Mouse (Mus musculus): ENCODE results near the gene Mlip.

The Mlip gene

GRCm38 (mm10) chr9:77353942-77354341 is 1.2 kb upstream of the Mlip start:
- in situ Hi-C loops (cut with MboI; ENCODE audit: low sequenced_read_pairs), result no loop called here

DNA sequence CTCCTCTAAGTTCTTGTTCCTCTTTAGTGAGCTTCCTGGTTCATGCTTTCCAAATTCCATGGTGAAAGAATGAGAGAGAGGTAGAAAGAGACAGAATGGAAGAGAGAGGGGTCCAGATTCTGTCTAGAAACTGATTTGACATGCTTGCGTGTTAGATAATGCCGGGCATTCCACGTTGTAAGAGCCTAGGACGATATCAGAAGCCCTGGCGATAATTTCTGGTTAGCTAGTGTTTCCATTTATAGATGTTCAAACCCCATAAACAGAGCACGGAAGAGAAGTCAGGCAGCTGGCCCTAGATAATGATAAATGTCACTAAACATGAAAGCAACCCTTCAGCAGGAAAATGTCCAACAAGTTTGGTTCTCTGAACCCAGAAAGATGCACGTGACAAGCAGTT is 5.1 kb downstream of the Mlip start:
- in situ Hi-C loops (cut with MboI; ENCODE audit: low sequenced_read_pairs), result no loop called here

- in situ Hi-C loops (cut with MboI; ENCODE audit: low sequenced_read_pairs), result no loop called here
Observed at GRCm38 (mm10) chr9:77344318-77344717, 8.5 kb downstream of the Mlip start.

DNA sequence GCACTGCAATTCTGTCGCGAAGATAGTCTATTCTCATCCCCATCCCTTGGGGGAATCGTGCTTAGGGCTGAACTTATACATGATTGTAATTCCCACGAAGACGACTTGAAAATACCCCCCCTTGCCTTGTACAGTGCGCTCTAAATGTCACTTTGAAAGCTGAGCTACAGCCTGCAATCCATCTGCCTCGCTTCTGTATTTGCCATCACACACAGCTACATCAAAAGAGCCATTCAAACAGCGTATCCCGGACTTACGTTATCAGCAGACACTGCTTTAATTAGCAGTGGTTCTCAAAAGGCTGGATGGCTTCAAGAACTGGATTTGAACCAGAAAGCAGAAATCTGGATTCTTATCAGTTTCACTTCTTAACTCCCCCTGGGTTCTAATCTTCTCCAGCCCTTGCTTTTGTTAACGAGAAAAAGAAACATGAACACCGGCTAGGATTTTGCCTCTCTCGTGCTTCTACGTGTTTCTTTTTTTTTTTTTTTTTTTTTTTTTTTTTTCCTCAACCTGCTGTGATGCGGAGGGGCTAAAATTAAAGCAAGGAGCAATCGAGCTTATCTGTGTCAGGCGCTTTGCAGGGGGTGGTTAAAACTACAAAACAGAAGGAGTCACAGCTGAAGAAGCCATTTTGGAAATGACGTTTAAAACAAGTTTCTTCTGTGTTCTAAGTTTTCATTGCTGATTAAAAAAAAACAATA is 12.5 kb downstream of the Mlip start:
- in situ Hi-C loops (cut with MboI; ENCODE audit: low sequenced_read_pairs), result no loop called here

- in situ Hi-C loops (cut with MboI; ENCODE audit: low sequenced_read_pairs), result no loop called here
Observed at GRCm38 (mm10) chr9:77339571-77340148, 13.1 kb downstream of the Mlip start.

GRCm38 (mm10) chr9:77335370-77335769 is 17.4 kb downstream of the Mlip start:
- in situ Hi-C loops (cut with MboI; ENCODE audit: low sequenced_read_pairs), result no loop called here

- in situ Hi-C loops (cut with MboI; ENCODE audit: low sequenced_read_pairs), result no loop called here
Observed at GRCm38 (mm10) chr9:77318346-77318745, 34.4 kb downstream of the Mlip start.

DNA sequence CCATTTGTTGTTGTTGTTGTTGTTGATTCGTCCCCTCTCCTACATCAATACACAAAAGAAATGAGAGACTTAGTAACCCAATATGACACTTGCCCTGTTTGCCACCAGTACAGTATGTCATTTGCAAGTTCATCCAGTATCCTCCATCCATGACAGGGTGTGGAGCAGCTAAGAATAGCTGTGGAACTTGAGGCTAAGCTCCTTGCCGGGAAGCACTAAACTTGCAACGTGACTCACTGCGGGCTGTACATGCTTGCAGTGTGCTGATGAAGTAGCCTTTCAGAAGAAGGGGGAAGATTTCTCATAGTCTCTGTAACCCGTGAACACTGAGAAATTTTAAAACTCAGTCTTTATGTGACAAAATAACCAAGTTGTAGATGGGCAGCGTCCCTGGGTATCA is 42.2 kb downstream of the Mlip start:
- in situ Hi-C loops (cut with MboI; ENCODE audit: low sequenced_read_pairs), result no loop called here

- in situ Hi-C loops (cut with MboI; ENCODE audit: low sequenced_read_pairs), result no loop called here
Observed at GRCm38 (mm10) chr9:77305417-77305816, 47.4 kb downstream of the Mlip start.

DNA sequence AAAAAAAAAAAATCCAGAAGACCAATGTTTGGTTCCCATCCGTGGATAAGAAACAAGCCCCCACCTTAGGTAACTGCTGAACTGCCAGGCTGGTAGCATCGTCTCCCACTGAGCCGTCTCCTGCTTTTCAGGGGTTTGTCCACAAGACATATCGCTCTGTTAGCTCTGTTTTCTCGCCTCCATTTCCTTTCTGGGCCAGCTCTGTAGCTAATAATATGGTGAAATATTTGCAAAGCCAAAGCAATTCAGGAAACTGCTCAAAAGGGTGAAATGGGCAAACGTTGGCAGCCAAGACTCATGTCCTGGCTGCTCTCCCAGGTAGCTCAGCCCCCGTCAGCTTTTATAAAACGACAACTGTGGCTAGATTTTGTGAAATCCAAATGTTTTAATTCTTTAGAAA is 50.4 kb downstream of the Mlip start:
- in situ Hi-C loops (cut with MboI; ENCODE audit: low sequenced_read_pairs), result no loop called here

GRCm38 (mm10) chr9:77287958-77288357 is 64.8 kb downstream of the Mlip start:
- in situ Hi-C loops (cut with MboI; ENCODE audit: low sequenced_read_pairs), result no loop called here

GRCm38 (mm10) chr9:77279371-77279770 is 73.4 kb downstream of the Mlip start:
- in situ Hi-C loops (cut with MboI; ENCODE audit: low sequenced_read_pairs), result no loop called here

DNA sequence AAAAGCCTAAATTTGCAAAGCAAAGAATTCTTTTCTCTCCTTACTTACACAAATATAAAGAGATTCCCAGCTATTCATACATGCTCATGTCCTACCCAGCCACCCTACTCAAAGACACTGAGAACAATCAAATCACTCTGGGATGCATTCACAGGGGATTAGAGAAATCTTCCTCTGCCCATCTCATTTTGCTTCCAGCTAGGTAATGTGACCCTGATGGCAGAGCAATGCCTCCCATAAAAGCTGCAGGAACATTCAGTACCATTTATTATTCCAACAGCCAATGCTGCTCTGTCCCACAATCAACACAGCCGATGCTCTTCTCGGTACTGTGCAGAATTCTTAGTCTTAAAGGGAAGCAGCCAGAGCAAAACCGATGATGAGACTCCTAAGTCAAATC is 74.7 kb downstream of the Mlip start:
- in situ Hi-C loops (cut with MboI; ENCODE audit: low sequenced_read_pairs), result no loop called here

GRCm38 (mm10) chr9:77277270-77277669 is 75.5 kb downstream of the Mlip start:
- in situ Hi-C loops (cut with MboI; ENCODE audit: low sequenced_read_pairs), result no loop called here

GRCm38 (mm10) chr9:77276451-77277154 is 76.2 kb downstream of the Mlip start:
- in situ Hi-C loops (cut with MboI; ENCODE audit: low sequenced_read_pairs), result no loop called here

GRCm38 (mm10) chr9:77272727-77273126 is 80.0 kb downstream of the Mlip start:
- in situ Hi-C loops (cut with MboI; ENCODE audit: low sequenced_read_pairs), result no loop called here

DNA sequence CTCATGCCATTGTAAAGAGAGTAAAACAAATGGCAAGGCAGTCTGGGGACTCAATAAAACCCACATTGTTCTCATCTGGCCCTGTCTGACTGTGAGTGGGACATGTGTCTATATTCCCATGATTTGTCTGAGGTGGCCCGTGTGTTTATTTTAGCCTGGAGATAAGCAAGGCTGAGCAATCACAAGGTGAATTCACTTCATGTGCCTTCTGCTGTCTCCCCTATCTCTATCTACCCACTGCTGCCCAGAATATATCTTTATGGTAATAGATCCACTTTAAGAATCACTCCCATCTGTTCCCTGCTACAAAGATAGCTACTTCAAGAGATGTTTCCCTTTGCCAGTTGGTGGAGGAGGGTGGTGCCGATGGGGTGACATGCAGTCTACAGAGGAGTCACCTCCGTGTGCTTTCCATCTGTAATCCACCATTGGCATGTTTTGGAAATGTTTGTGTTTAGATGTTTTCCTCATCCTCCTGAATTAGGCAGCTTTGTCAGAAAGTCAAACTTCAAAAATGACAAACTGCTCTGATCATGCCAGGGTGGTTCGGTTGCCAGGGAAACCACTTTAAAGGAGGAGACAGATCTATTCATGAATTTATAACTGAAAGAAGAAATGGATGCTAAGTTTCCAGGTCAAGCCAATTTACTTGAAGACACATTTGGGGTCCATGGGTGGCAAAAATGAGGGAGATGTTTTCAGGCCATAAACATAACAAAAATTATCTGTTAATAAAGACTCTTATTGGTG is 87.3 kb downstream of the Mlip start:
- in situ Hi-C loops (cut with MboI; ENCODE audit: low sequenced_read_pairs), result no loop called here

- in situ Hi-C loops (cut with MboI; ENCODE audit: low sequenced_read_pairs), result no loop called here
Observed at GRCm38 (mm10) chr9:77259052-77259451, 93.7 kb downstream of the Mlip start.

GRCm38 (mm10) chr9:77258265-77258664 is 94.5 kb downstream of the Mlip start:
- in situ Hi-C loops (cut with MboI; ENCODE audit: low sequenced_read_pairs), result no loop called here

DNA sequence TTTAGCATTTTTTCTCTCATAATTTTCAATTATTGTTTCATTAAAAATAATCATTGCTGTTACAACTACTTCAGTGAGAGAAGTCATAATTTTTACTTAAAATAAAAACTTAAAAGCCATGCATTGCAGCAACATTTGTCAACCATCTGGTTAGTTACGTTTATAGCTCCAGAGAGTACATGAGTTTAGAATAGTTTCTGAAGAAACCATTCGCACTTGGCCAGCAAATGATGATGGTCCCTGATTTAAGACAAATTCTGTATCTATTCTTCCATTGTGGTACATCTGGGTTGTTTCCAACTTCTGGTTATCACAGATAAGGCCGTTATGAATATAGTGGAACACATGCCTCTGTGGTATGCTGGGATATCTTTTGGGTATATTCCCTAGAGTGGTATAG is 98.3 kb downstream of the Mlip start:
- in situ Hi-C loops (cut with MboI; ENCODE audit: low sequenced_read_pairs), result no loop called here

GRCm38 (mm10) chr9:77252761-77253160 is 100.0 kb downstream of the Mlip start:
- in situ Hi-C loops (cut with MboI; ENCODE audit: low sequenced_read_pairs), result no loop called here

DNA sequence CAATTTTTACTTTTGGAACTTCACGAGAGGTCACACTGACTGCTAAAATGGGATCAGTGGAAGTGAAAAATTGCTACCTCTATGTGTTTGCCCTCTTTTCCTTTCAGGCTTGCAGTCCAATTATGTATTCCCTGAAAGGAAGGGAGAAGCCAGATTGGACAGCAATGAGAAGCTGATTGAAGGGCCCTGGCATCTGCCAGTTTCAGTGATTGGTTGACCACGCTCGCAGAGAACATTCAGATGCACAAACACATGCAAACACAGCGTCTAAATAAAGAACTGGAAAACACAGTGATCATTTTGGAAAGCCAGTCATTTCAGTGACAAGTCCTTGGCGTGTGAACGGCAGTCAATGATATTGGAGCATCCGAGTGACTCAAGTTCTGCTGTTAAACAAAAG is 100.6 kb downstream of the Mlip start:
- in situ Hi-C loops (cut with MboI; ENCODE audit: low sequenced_read_pairs), result no loop called here

All from CH12F3 (cell line).